Mouse (Mus musculus) liver, adult (tissue): ENCODE results near the gene Dmkn.
A peak's percentile ranks its signal among the peaks of the same experiment; 100 is the strongest.
"Not testable (repeated sequence)": the region's sequence is repeated elsewhere in the genome, so short reads cannot be mapped to it uniquely, and the experiment has no call there.

Source experiments
- GATA4 ChIP-seq: IDR thresholded peaks from 2 replicates; pipeline ENCODE4 v1.6.1; 2014; ENCODE audit warnings: mild to moderate bottlenecking, low read length; ENCODE audit not compliant: insufficient replicate concordance

Gene Dmkn

GRCm38 (mm10) chr7:30763456-30763855 is at the start of gene Dmkn:
TSS of gene Dmkn (plus strand) at chr7:30763756.
- TF ChIP-seq GATA4: no peak

DNA sequence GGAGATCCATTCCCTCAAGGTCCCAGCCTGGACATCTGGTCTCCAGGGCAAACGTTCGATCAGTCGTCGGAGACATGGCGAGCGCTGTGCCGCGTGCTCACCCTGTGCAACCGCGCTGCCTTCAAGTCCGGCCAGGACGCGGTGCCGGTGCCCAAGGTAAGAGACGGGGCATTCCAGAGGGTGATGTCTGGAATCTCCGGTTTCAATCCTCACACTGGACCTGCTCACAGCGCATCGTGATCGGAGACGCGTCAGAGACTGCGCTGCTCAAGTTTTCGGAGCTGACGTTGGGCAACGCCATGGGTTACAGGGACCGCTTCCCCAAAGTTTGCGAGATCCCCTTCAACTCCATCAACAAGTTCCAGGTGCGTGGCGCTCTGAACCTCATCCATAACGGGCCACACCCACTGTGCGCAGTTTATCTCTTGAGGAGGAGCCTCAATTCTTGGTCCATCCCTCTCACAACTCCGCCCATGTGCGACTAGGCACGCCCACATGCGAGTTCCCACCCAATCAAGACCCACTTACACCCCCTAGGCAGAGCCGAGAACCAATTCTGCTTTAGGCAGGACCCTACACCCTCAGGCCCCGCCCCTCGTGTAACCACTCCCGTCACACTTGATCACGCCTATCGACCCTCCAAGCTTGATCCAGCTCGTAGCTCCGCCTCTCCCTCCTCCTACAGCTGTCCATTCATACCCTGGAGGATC is 46.4 kb upstream of the Dmkn start:
- TF ChIP-seq GATA4: no peak

GRCm38 (mm10) chr7:30717716-30718046 is 45.9 kb upstream of the Dmkn start:
- TF ChIP-seq GATA4: no peak

DNA sequence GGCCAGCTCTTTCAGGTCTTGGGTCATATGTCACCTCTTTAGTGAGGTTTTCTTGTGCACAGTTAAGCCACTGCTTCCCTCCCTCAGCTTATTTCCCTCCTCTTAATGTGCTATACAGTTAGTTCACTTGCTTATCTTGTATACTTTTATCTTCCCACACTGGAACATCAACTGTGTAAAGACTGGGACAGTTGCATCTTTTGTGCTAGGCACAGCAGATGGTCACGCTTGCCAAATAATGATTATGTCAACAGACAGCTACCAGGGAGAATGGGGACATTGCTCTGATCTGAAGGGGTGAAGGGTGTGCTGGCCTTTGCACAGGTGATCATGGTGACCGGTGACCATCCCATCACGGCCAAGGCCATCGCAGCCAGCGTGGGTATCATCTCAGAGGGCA is 43.9 kb upstream of the Dmkn start:
- peak; percentile 45; the same call in 1 of the 2 replicates for TF ChIP-seq GATA4

DNA sequence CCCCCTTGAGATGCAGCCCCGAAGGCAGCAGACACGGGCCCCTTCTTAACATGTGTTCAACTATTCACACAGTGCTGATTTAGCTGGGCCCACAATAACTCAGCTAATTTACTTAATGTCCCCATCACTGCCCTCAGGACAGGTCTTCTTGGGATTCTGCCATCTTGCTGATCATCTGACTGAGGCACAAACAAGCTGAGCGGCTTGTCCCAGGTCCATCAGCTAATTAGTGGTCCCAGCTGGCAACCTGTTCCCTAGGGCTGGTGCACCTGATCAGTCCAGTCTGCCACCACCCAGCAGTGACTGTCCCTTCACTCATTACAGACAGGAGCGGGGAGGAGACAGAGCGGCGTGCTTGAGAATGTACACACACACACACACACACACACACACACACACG is 42.3 kb upstream of the Dmkn start:
- TF ChIP-seq GATA4: no peak

DNA sequence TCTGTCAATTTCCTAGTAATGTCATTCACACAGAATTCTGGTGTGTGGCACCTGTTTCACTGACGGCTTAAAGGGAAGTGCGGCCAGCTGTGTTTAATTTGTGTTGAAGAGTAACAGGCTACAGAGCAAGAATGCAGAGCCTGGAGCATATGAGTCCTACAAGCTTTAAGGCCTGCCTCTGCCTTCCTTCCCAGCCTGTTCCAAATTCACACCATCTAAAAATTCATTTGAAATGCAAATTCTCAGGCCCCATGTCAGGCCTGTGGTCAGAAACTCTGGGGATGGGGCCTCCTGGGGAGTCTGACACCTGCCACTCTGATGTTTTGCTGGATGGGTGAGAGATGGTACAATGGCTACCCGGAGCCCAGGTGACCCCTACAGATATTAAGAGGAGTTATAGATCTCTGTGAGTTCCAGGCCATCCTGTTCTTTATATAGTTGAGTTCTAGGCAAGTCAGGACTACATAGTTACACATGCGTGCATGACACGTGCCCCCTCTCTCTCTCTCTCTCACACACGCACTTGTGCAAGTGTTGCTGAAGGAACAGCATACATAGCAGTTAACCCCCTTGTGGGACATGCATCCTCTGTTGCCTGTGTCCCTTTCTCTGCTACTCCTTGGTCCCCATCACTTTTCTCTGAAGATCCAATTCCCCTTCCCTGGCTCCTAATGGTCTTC is 40.1 kb upstream of the Dmkn start:
- TF ChIP-seq GATA4: no peak

DNA sequence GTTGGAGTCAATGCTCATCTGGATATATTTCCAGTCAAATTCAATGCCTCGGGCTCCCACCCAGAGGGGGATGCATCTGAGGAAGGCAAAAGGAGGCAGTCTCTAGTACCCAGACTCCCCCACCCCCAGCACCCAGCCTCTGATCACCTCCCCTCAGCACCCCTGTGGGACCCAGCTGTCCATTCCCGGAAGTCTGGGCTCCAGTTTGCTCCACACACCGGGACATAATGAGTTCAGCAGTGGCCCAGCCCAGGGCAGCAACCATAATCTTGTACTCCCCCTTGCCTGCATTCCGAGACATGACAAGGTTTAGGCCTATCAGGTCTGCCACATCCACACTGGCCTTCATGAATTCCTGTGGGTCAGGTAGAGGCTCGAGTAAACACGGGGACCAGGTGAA is 35.3 kb upstream of the Dmkn start:
- TF ChIP-seq GATA4: no peak

- TF ChIP-seq GATA4: peak; percentile 5; the same call in 1 of the 2 replicates
These were observed 34.7 kb upstream of the Dmkn start for GRCm38 (mm10) chr7:30728739-30729395.

GRCm38 (mm10) chr7:30729396-30730063 is 34.0 kb upstream of the Dmkn start, which contains the start of gene Tmem147:
TSS of gene Tmem147 (minus strand) at chr7:30729540.
- no peak for TF ChIP-seq GATA4

GRCm38 (mm10) chr7:30736211-30736610 is 27.3 kb upstream of the Dmkn start:
- TF ChIP-seq GATA4: no peak

DNA sequence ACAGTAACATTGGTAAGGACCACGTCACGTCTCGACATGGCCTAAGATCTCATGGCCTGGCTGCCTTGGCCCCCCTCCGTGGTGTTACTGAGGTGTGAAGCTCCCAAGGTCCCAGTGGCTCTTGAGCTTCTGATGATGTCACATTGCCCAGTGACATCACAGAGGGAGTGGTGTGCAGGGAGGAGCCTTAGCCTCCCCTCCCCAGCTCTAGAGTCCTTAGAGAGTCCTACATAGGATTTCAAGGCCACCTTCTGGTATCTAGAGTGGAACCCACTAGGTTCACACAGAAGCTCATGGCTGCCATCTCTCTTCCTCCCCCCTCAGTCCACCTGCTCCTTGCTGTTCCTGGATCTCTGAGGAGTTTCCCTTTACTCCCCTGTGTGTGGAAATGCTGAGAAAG is 19.9 kb upstream of the Dmkn start, which contains the start of gene Gapdhs:
TSS of gene Gapdhs (minus strand) at position 65 of the 400 bp plus-strand sequence.
- TF ChIP-seq GATA4: not testable (repeated sequence)

DNA sequence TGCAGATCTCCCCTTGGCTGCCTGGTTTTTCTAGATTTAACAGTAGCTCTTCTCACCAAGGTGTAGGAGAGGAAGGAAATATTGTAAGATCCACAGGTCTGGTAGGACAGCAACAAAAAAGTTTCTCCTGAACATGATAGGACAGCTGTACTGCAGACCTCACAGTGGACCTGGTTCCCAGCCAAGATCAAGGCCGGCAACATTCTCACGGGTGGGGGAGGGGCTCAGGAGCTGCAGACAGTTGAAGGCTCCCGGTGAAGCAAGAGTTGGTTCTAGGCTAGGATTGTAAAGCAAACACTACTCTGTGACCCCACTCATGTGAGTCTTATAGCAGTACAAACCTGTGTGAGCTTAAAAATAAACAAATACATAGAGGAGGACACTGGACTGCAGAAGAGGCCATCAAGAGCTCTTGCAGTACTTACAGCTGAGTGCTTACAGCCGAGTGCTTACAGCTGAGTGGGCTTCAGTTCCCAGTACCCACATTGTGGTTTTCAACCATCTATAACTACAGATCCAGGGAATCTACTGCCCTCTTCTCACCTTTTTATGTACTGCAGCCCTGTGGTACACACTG is 19.4 kb upstream of the Dmkn start:
- no peak for TF ChIP-seq GATA4

DNA sequence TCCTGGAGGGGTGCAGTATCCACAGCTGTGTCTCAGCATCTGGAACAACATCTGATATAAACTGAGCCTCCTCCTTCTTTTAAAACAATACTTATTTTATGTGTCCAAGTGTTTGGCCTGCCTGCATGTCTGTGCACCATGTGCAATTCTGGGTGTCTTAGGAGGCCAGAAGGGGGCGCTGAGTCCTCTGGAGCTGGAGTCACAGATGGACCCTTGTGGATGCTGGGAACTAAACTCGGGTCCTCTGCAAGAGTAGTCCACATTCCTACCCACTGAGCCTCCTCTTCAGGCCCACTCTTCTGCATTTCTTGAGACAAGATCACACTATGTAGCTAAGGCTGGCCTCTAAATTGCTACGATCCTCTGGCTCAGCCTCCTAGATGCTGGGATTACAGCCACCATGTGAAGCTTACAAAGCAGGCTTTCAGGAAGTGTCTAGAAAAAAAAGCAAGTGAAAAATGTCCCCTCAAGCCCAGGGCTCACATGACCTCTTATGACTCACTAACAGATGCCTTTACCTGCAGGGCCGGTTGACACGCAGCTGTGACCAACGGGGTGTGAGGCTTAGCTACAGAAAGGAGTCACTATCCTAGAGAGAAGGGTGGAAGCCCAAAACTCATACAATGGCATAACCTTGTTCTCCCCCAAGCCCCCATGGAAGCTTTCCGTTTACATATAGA is 15.9 kb upstream of the Dmkn start:
- no peak for TF ChIP-seq GATA4

GRCm38 (mm10) chr7:30749824-30750606 is 13.5 kb upstream of the Dmkn start:
- no peak for TF ChIP-seq GATA4
